In genomic region chr14:54997297-54997696, GRCm38 (mm10) we compare ENCODE assay signal across 15 mouse cellular contexts. TPM values are rescaled to one million over a fixed set of nuclear protein-coding genes. Genes with fewer than 3 reads are reported as not detected.
DNase-seq lines count a peak whose midpoint lies in the region; ATAC-seq lines count a peak whose summit lies in the region.
"Had no signal": no experiment of that assay in that cellular context is flagged by ENCODE, and none has a peak within 500 bp of the region (broad histone marks: within the 10 kb centered on the region; RNA-seq: fewer than 3 reads in every experiment).

No protein-coding gene starts in this region.

- peaks cover 52% of the 10 kb centered on the region for H3K4me1 ChIP-seq in forebrain, embryonic 10.5 days
- peaks cover 29% of the 10 kb centered on the region for H3K4me1 ChIP-seq in forebrain, embryonic 14.5 days (ENCODE audit: control insufficient read depth, insufficient read depth, low read length)
- H3K4me1 ChIP-seq in kidney, embryonic 15.5 days: peaks cover 32% of the 10 kb centered on the region
- peaks cover 51% of the 10 kb centered on the region for H3K4me1 ChIP-seq in heart, embryonic 15.5 days (replicated peaks)
- peaks cover 35% of the 10 kb centered on the region for H3K4me1 ChIP-seq in midbrain, embryonic 15.5 days
- no peaks in the 10 kb centered on the region; the same call in 1 of the 2 replicates for H3K4me1 ChIP-seq in liver, embryonic 11.5 days (replicated peaks; ENCODE audit: control insufficient read depth, insufficient read depth, low read length)

- no peak for ATAC-seq in forebrain, embryonic 14.5 days
- peak; percentile 53; the same call in 1 of the 2 replicates for ATAC-seq in kidney, embryonic 15.5 days (replicated peaks; ENCODE audit: low FRiP score)
- 0 out of 2 replicates have a peak, but pooled peaks have one; percentile 9 for ATAC-seq in heart, embryonic 15.5 days (replicated peaks; ENCODE audit: insufficient number of reproducible peaks, insufficient read depth, low FRiP score, low read depth)
- ATAC-seq in midbrain, embryonic 15.5 days (replicated peaks): no peak
- no peak for ATAC-seq in liver, embryonic 11.5 days (replicated peaks; ENCODE audit: low FRiP score)
- ATAC-seq: liver, postnatal 0 days had no signal

- H3K27ac ChIP-seq in forebrain, embryonic 10.5 days: peak overlapping the region; percentile 90
- no peak overlapping the region for H3K27ac ChIP-seq in forebrain, embryonic 14.5 days (ENCODE audit: low read depth, low read length)
- H3K27ac ChIP-seq in kidney, embryonic 15.5 days: peak overlapping the region; percentile 70
- peak overlapping the region; percentile 99 for H3K27ac ChIP-seq in heart, embryonic 15.5 days
- peak overlapping the region; percentile 2; the same call in 1 of the 2 replicates for H3K27ac ChIP-seq in midbrain, embryonic 15.5 days
- H3K27ac ChIP-seq in liver, embryonic 11.5 days (ENCODE audit: low read depth, low read length): no peak overlapping the region
- H3K27ac ChIP-seq: left cerebral cortex, adult 2 months; midbrain, embryonic 12.5 days had no signal

- H3K36me3 ChIP-seq in forebrain, embryonic 10.5 days (replicated peaks): no peaks in the 10 kb centered on the region
- no peaks in the 10 kb centered on the region for H3K36me3 ChIP-seq in forebrain, embryonic 14.5 days (ENCODE audit: control insufficient read depth, insufficient read depth, low read length)
- H3K36me3 ChIP-seq in kidney, embryonic 15.5 days: no peaks in the 10 kb centered on the region
- H3K36me3 ChIP-seq in heart, embryonic 15.5 days: no peaks in the 10 kb centered on the region
- 0 out of 2 replicates have a peak, but pooled peaks cover 2% of the 10 kb centered on the region for H3K36me3 ChIP-seq in midbrain, embryonic 15.5 days (replicated peaks)
- no peaks in the 10 kb centered on the region for H3K36me3 ChIP-seq in liver, embryonic 11.5 days (ENCODE audit: control insufficient read depth, insufficient read depth, low read length)
- H3K36me3 ChIP-seq: midbrain, embryonic 12.5 days had no signal

- WGBS in forebrain, embryonic 10.5 days: 40% methylated on average over 4 of the region's 4 CpGs
- 43% methylated on average over 4 of the region's 4 CpGs for WGBS in forebrain, embryonic 14.5 days
- 43% methylated on average over 4 of the region's 4 CpGs for WGBS in kidney, embryonic 15.5 days
- WGBS in heart, embryonic 15.5 days: 38% methylated on average over 4 of the region's 4 CpGs
- 31% methylated on average over 4 of the region's 4 CpGs for WGBS in midbrain, embryonic 15.5 days
- 64% methylated on average over 4 of the region's 4 CpGs for WGBS in liver, embryonic 11.5 days

- H3K27me3 ChIP-seq in forebrain, embryonic 10.5 days (ENCODE audit: poor library complexity, severe bottlenecking): peaks cover 14% of the 10 kb centered on the region; the same call in 1 of the 2 replicates
- H3K27me3 ChIP-seq in forebrain, embryonic 14.5 days (replicated peaks; ENCODE audit: control insufficient read depth, insufficient read depth, low read length): no peaks in the 10 kb centered on the region
- no peaks in the 10 kb centered on the region for H3K27me3 ChIP-seq in kidney, embryonic 15.5 days
- no peaks in the 10 kb centered on the region for H3K27me3 ChIP-seq in heart, embryonic 15.5 days
- H3K27me3 ChIP-seq in midbrain, embryonic 15.5 days (replicated peaks): no peaks in the 10 kb centered on the region
- H3K27me3 ChIP-seq in liver, embryonic 11.5 days (replicated peaks; ENCODE audit: control insufficient read depth, insufficient read depth, low read length): no peaks in the 10 kb centered on the region; the same call in none of the 2 replicates

- H3K4me3 ChIP-seq in forebrain, embryonic 10.5 days: no peak overlapping the region
- no peak overlapping the region for H3K4me3 ChIP-seq in forebrain, embryonic 14.5 days (ENCODE audit: low read depth, low read length)
- no peak overlapping the region for H3K4me3 ChIP-seq in kidney, embryonic 15.5 days (replicated peaks)
- peak overlapping the region; percentile 20 for H3K4me3 ChIP-seq in heart, embryonic 15.5 days
- no peak overlapping the region for H3K4me3 ChIP-seq in midbrain, embryonic 15.5 days
- no peak overlapping the region for H3K4me3 ChIP-seq in liver, embryonic 11.5 days (ENCODE audit: low read depth, low read length)
- H3K4me3 ChIP-seq: left cerebral cortex, adult 2 months; midbrain, embryonic 12.5 days had no signal

- no peaks in the 10 kb centered on the region for H3K9me3 ChIP-seq in forebrain, embryonic 10.5 days
- no peaks in the 10 kb centered on the region for H3K9me3 ChIP-seq in forebrain, embryonic 14.5 days (replicated peaks; ENCODE audit: control insufficient read depth, low read length)
- H3K9me3 ChIP-seq in kidney, embryonic 15.5 days (replicated peaks): no peaks in the 10 kb centered on the region
- no peaks in the 10 kb centered on the region for H3K9me3 ChIP-seq in heart, embryonic 15.5 days (replicated peaks)
- no peaks in the 10 kb centered on the region for H3K9me3 ChIP-seq in midbrain, embryonic 15.5 days
- no peaks in the 10 kb centered on the region for H3K9me3 ChIP-seq in liver, embryonic 11.5 days (ENCODE audit: control insufficient read depth, low read length)
- H3K9me3 ChIP-seq: midbrain, embryonic 12.5 days had no signal

- no peak overlapping the region for H3K4me2 ChIP-seq in forebrain, embryonic 14.5 days (ENCODE audit: low read length)
- no peak overlapping the region for H3K4me2 ChIP-seq in kidney, embryonic 15.5 days
- peak overlapping the region; percentile 48 for H3K4me2 ChIP-seq in heart, embryonic 15.5 days
- no peak overlapping the region for H3K4me2 ChIP-seq in midbrain, embryonic 15.5 days
- no peak overlapping the region for H3K4me2 ChIP-seq in liver, embryonic 11.5 days
- H3K4me2 ChIP-seq: midbrain, embryonic 12.5 days had no signal

- no peak overlapping the region for H3K9ac ChIP-seq in forebrain, embryonic 14.5 days (ENCODE audit: low read length)
- no peak overlapping the region for H3K9ac ChIP-seq in kidney, embryonic 15.5 days
- H3K9ac ChIP-seq in heart, embryonic 15.5 days: peak overlapping the region; percentile 64
- H3K9ac ChIP-seq in midbrain, embryonic 15.5 days: no peak overlapping the region
- H3K9ac ChIP-seq in liver, embryonic 11.5 days (ENCODE audit: low read depth, low read length): no peak overlapping the region
- H3K9ac ChIP-seq: liver, postnatal 0 days; midbrain, embryonic 12.5 days had no signal

- DNase-seq in forebrain, embryonic 10.5 days (ENCODE audit: extremely low spot score, low spot score): no peak
- DNase-seq in forebrain, embryonic 14.5 days (ENCODE audit: low spot score): no peak
- DNase-seq in kidney, postnatal 25 days: no peak
- DNase-seq in liver, embryonic 11.5 days (ENCODE audit: low spot score): no peak
- DNase-seq in frontal cortex, postnatal 25 days (ENCODE audit: low spot score in 2 of 2): no peak
- DNase-seq: kidney, adult 2 months; liver, postnatal 0 days; spleen, adult 18-20 months; thymus, postnatal 36 days had no signal

RNA-seq across cellular contexts. Expression of gene Myh7, which starts 2.9 kb away (rescaled TPM):
- polyA plus RNA-seq in forebrain, embryonic 10.5 days (2016; fragmentation: Nextera tagmentation; extraction: Ambion mirVana): 0.63 and 0.72 TPM in 2 replicates
- polyA plus RNA-seq in forebrain, embryonic 14.5 days (2014; fragmentation: Nextera tagmentation; extraction: Ambion mirVana): 5.4 and 6.5 TPM in 2 replicates
- polyA plus RNA-seq in kidney, embryonic 15.5 days (2015; fragmentation: Nextera tagmentation; extraction: Ambion mirVana): 4.4 and 6.3 TPM in 2 replicates
- 4,763 and 4,914 TPM in 2 replicates for polyA plus RNA-seq in heart, embryonic 15.5 days (2015; fragmentation: Nextera tagmentation; extraction: Ambion mirVana)
- 7.5 and 8.7 TPM in 2 replicates for polyA plus RNA-seq in midbrain, embryonic 15.5 days (2015; fragmentation: Nextera tagmentation; extraction: Ambion mirVana)
- polyA plus RNA-seq in liver, embryonic 11.5 days (2014; fragmentation: Nextera tagmentation; extraction: Ambion mirVana): 2.7 and 9.7 TPM in 2 replicates

RNA-seq across cellular contexts. Expression of gene Ngdn, which starts 18.0 kb away (rescaled TPM):
- polyA plus RNA-seq in forebrain, embryonic 10.5 days (2016; fragmentation: Nextera tagmentation; extraction: Ambion mirVana): 102 and 104 TPM in 2 replicates
- polyA plus RNA-seq in forebrain, embryonic 14.5 days (2014; fragmentation: Nextera tagmentation; extraction: Ambion mirVana): 64.1 and 72.0 TPM in 2 replicates
- 79.5 and 85.4 TPM in 2 replicates for polyA plus RNA-seq in kidney, embryonic 15.5 days (2015; fragmentation: Nextera tagmentation; extraction: Ambion mirVana)
- 56.2 and 57.1 TPM in 2 replicates for polyA plus RNA-seq in heart, embryonic 15.5 days (2015; fragmentation: Nextera tagmentation; extraction: Ambion mirVana)
- polyA plus RNA-seq in midbrain, embryonic 15.5 days (2015; fragmentation: Nextera tagmentation; extraction: Ambion mirVana): 47.8 and 50.2 TPM in 2 replicates
- 87.0 and 95.6 TPM in 2 replicates for polyA plus RNA-seq in liver, embryonic 11.5 days (2014; fragmentation: Nextera tagmentation; extraction: Ambion mirVana)

RNA-seq across cellular contexts. Expression of gene Gm17428, which starts 20.6 kb away (rescaled TPM):
- polyA plus RNA-seq in forebrain, embryonic 10.5 days (2016; fragmentation: Nextera tagmentation; extraction: Ambion mirVana): not detected in 2 replicates
- not detected in 2 replicates for polyA plus RNA-seq in forebrain, embryonic 14.5 days (2014; fragmentation: Nextera tagmentation; extraction: Ambion mirVana)
- not detected in 2 replicates for polyA plus RNA-seq in kidney, embryonic 15.5 days (2015; fragmentation: Nextera tagmentation; extraction: Ambion mirVana)
- not detected in 2 replicates for polyA plus RNA-seq in heart, embryonic 15.5 days (2015; fragmentation: Nextera tagmentation; extraction: Ambion mirVana)
- not detected in 2 replicates for polyA plus RNA-seq in midbrain, embryonic 15.5 days (2015; fragmentation: Nextera tagmentation; extraction: Ambion mirVana)
- polyA plus RNA-seq in liver, embryonic 11.5 days (2014; fragmentation: Nextera tagmentation; extraction: Ambion mirVana): not detected in 2 replicates
- polyA plus RNA-seq: gonadal fat pad, adult 2 months; kidney, adult 2 months; liver, postnatal 0 days; midbrain, embryonic 12.5 days had no signal

RNA-seq across cellular contexts. Expression of gene Myh6, which starts 30.6 kb away (rescaled TPM):
- polyA plus RNA-seq in forebrain, embryonic 10.5 days (2016; fragmentation: Nextera tagmentation; extraction: Ambion mirVana): 0.38 and 0.41 TPM in 2 replicates
- 0.91 and 1.2 TPM in 2 replicates for polyA plus RNA-seq in forebrain, embryonic 14.5 days (2014; fragmentation: Nextera tagmentation; extraction: Ambion mirVana)
- polyA plus RNA-seq in kidney, embryonic 15.5 days (2015; fragmentation: Nextera tagmentation; extraction: Ambion mirVana): 1.6 TPM in 2 replicates
- polyA plus RNA-seq in heart, embryonic 15.5 days (2015; fragmentation: Nextera tagmentation; extraction: Ambion mirVana): 2,004 and 2,041 TPM in 2 replicates
- 1.6 and 2.8 TPM in 2 replicates for polyA plus RNA-seq in midbrain, embryonic 15.5 days (2015; fragmentation: Nextera tagmentation; extraction: Ambion mirVana)
- polyA plus RNA-seq in liver, embryonic 11.5 days (2014; fragmentation: Nextera tagmentation; extraction: Ambion mirVana): 14.5 and 43.0 TPM in 2 replicates
- polyA plus RNA-seq: gonadal fat pad, adult 2 months had no signal

Comparison
In these comparisons a context has a peak if more than half of its experiments do, and no peak if none do; other contexts are left out.
1. H3K27ac ChIP-seq: peak in forebrain, embryonic 10.5 days (single experiment), kidney, embryonic 15.5 days (single experiment), heart, embryonic 15.5 days (single experiment) and midbrain, embryonic 15.5 days (single experiment); none in forebrain, embryonic 14.5 days (single experiment) and liver, embryonic 11.5 days (single experiment).
2. ATAC-seq: peak in kidney, embryonic 15.5 days (single experiment) and heart, embryonic 15.5 days (single experiment); none in forebrain, embryonic 14.5 days (single experiment), midbrain, embryonic 15.5 days (single experiment) and liver, embryonic 11.5 days (single experiment).
3. RNA of gene Myh7, which starts 2.9 kb away (polyA plus RNA-seq): 4,763 to 4,914 TPM in heart, embryonic 15.5 days; 2.7 to 9.7 TPM in liver, embryonic 11.5 days, 7.5 to 8.7 TPM in midbrain, embryonic 15.5 days, 5.4 to 6.5 TPM in forebrain, embryonic 14.5 days, 4.4 to 6.3 TPM in kidney, embryonic 15.5 days and 0.63 to 0.72 TPM in forebrain, embryonic 10.5 days; every median in the first group is over 100 times any median in the second.